Mouse (Mus musculus) bone marrow macrophage, adult 2 months (primary cell): Measurements from ENCODE around the gene Pla2g12a.

Experiments used
- CTCF ChIP-seq: IDR thresholded peaks from 2 replicates; pipeline ENCODE4 v1.5.1; 2012; ENCODE audit warnings: low read depth, mild to moderate bottlenecking, low read length, moderate library complexity
- POLR2A ChIP-seq: IDR thresholded peaks from 2 replicates; pipeline ENCODE4 v1.6.1; 2012; ENCODE audit warnings: mild to moderate bottlenecking, low read depth, low read length, borderline replicate concordance

DNA sequence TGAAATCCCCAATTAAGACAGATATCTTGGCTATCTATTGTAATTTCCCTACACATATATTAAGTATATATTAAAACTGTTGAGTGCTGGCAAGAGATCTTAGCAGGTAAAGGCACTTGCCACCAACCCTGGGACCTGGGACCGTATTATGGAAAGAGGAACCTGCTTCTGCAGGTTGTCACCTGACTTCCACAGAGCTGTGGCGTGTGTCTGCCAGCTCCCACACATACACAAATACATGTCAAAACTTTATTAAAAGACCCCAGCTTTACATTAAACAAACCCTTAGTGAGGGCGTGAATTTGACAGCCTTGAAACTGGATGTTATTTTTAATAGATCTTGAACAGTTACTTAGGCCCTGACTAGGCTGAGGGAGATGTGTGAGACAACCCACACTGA, 25.0 kb downstream of the Pla2g12a start:
- TF ChIP-seq CTCF (no peak), POLR2A (no peak)
